Mouse (Mus musculus): ENCODE measurements around the gene Nipsnap2. TPM values are rescaled to one million over a fixed set of nuclear protein-coding genes. Genes with fewer than 3 reads are reported as not detected.
"Not testable (repeated sequence)": the region's sequence is repeated elsewhere in the genome, so short reads cannot be mapped to it uniquely, and the experiment has no call there.

Gene Nipsnap2
- polyA plus RNA-seq (2016; fragmentation: Nextera tagmentation; extraction: Ambion mirVana) = 140 and 220 TPM in 2 replicates

DNA sequence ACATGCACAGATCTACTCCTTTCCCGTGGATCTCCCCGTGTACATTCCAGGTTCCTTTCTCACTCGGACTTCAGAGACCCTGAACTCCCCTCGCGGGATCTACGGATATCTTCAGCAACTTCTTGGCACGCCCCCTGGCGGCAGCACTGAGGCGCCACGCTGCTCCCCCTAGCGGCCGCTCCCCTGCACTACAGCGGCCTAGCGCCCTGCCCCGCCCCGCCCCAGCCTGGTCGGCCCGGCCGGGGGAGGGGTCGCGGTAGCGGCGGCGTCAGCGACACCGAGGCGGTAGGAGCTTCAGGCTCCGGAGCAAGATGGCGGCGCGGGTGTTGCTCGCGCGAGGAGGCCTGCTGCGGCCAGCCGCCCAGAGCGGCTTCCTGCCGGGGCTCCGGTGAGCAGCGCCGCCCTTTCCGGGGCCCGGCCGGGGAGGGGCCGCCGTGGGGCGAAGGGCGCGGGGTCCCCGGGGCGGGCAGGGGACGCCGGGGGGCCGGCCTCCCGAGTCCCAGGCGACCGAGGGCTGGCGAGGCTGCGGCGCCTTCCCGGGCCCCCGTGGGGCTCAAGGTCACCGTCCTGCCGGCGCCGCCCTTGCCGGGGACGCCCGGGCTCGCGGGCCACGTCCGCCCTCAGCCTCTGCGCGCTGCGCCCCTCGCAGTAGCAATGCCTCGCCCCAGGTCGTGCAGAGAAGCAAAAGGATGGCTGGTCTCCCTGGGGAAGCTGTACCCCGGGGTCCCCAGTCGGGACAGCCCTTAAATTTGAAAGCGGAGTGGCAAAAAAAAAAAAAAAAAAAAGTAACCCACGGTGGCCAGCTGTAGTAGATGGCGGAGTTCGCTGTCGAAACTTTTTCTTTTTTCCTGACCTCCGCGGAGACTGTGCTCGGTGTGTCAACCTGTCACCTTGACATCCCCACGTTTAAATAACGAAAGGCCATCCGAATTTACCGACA lies at the start of gene Nipsnap2:
Gene Nipsnap2, plus strand, starts transcription at position 230 of the 940 bp plus-strand sequence.
- Histone ChIP-seq H3K4me3 (peak within 1 kb of the TSS; percentile 88), H3K9me3 (no peaks in the 10 kb centered on the region), H3K27me3 (ENCODE audit: insufficient read depth, poor library complexity, severe bottlenecking) (no peaks in the 10 kb centered on the region), H3K36me3 (peaks cover 1% of the 10 kb centered on the region; the same call in 1 of the 2 replicates), H3K4me1 (peaks cover 36% of the 10 kb centered on the region), H3K27ac (peak within 1 kb of the TSS; percentile 99)
- under 1% methylated on average over 76 of the region's 93 CpGs for WGBS
- DNase-seq (ENCODE audit: low spot score) = peak; percentile 94

GRCm38 (mm10) chr5:129685141-129685540 lies 39.7 kb upstream of the Nipsnap2 start:
- DNase-seq (ENCODE audit: low spot score); H3K27me3 ChIP-seq (ENCODE audit: insufficient read depth, poor library complexity, severe bottlenecking); H3K9me3 ChIP-seq; H3K27ac ChIP-seq; H3K4me3 ChIP-seq; H3K36me3 ChIP-seq; H3K4me1 ChIP-seq: not testable (repeated sequence)
- WGBS = 88% methylated on average over 5 of the region's 5 CpGs

GRCm38 (mm10) chr5:129687621-129688020 lies 37.2 kb upstream of the Nipsnap2 start:
- Histone ChIP-seq H3K27me3 (ENCODE audit: insufficient read depth, poor library complexity, severe bottlenecking) (no peaks in the 10 kb centered on the region), H3K4me1 (no peaks in the 10 kb centered on the region), H3K36me3 (no peaks in the 10 kb centered on the region), H3K9me3 (no peaks in the 10 kb centered on the region), H3K4me3 (no peak overlapping the region), H3K27ac (no peak overlapping the region)
- DNase-seq (ENCODE audit: low spot score) = no peak
- 74% methylated on average over 7 of the region's 7 CpGs for WGBS

DNA sequence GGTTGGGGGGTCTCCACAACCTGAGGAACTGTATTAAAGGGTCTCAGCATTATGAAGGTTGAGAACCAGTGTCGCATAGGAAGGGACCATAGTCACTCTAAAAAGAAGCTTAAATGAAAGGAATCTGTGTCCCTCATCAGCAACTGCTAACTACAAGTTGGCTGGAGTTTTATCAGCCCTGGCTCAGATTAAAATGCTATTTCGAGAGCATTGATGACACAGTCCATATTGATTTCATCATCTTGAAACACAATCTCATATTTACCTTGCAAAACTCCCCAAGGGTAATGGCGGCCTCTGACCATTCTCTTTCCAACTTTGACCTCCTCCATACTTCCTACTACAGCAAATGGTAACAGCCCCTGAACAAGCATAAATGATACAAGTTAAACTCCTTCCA lies 34.3 kb upstream of the Nipsnap2 start:
- no peak overlapping the region for H3K4me3 ChIP-seq
- H3K36me3 ChIP-seq = no peaks in the 10 kb centered on the region
- H3K27ac ChIP-seq = no peak overlapping the region
- no peaks in the 10 kb centered on the region for H3K9me3 ChIP-seq
- WGBS = 80% methylated on average over 3 of the region's 3 CpGs
- DNase-seq (ENCODE audit: low spot score) = no peak
- H3K27me3 ChIP-seq (ENCODE audit: insufficient read depth, poor library complexity, severe bottlenecking) = no peaks in the 10 kb centered on the region
- H3K4me1 ChIP-seq = no peaks in the 10 kb centered on the region

- H3K4me3 ChIP-seq = no peak overlapping the region
- 33% methylated on average over 2 of the region's 2 CpGs for WGBS
- H3K27me3 ChIP-seq (ENCODE audit: insufficient read depth, poor library complexity, severe bottlenecking) = no peaks in the 10 kb centered on the region
- H3K4me1 ChIP-seq = no peaks in the 10 kb centered on the region
- no peak overlapping the region for H3K27ac ChIP-seq
- no peak for DNase-seq (ENCODE audit: low spot score)
- H3K9me3 ChIP-seq = no peaks in the 10 kb centered on the region
- H3K36me3 ChIP-seq = no peaks in the 10 kb centered on the region
Measured at GRCm38 (mm10) chr5:129700506-129700905, 24.4 kb upstream of the Nipsnap2 start.

DNA sequence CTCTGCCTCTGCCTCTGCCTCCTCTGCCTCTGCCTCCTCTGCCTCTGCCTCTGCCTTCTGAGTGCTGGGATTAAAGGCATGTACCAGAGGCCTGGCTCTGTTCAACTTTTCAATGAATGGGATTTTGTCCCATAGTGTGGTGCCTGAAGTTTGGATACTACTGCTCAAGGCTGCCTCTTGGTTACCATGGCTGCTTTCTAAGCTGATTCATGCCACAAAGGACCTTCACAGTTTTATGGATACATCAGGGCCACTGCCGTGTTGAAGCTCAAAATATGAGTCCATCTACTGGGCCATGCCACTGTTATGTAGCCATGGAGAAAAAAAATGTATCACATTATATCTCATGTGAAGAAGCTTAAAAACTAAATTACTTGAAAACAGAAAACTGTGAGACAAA lies 23.2 kb upstream of the Nipsnap2 start:
- no peaks in the 10 kb centered on the region for H3K27me3 ChIP-seq (ENCODE audit: insufficient read depth, poor library complexity, severe bottlenecking)

DNA sequence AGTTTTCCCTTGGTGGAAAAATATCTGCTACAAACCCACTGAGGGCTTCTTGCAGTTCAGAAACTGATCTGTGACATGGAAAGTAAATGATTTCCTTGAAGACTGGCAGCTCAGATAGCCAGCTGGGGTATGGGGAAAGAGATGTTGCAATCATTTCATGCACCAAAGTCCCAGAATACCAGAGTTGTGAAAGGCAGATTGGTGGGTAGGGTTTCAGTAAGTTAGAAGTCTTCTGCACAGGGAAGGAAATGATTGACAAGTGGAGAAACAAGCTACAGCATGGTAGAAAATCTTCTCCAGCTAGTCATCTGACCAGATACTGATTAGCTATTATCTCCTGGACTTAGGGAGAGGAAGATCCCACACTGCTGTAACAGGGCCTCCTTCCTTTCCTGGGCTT lies 21.5 kb upstream of the Nipsnap2 start:
- no peaks in the 10 kb centered on the region for H3K9me3 ChIP-seq
- H3K27me3 ChIP-seq (ENCODE audit: insufficient read depth, poor library complexity, severe bottlenecking) = no peaks in the 10 kb centered on the region
- H3K4me1 ChIP-seq = no peaks in the 10 kb centered on the region
- no peaks in the 10 kb centered on the region for H3K36me3 ChIP-seq
- no peak for DNase-seq (ENCODE audit: low spot score)
- no peak overlapping the region for H3K4me3 ChIP-seq
- no peak overlapping the region for H3K27ac ChIP-seq

More for the DNA sequence above, 23.2 kb upstream of the Nipsnap2 start:
- H3K27ac ChIP-seq = no peak overlapping the region
- H3K9me3 ChIP-seq = no peaks in the 10 kb centered on the region
- no peak overlapping the region for H3K4me3 ChIP-seq
- H3K36me3 ChIP-seq = no peaks in the 10 kb centered on the region
- no peak for DNase-seq (ENCODE audit: low spot score)
- 84% methylated on average over 1 of the region's 1 CpGs for WGBS
- no peaks in the 10 kb centered on the region for H3K4me1 ChIP-seq

DNA sequence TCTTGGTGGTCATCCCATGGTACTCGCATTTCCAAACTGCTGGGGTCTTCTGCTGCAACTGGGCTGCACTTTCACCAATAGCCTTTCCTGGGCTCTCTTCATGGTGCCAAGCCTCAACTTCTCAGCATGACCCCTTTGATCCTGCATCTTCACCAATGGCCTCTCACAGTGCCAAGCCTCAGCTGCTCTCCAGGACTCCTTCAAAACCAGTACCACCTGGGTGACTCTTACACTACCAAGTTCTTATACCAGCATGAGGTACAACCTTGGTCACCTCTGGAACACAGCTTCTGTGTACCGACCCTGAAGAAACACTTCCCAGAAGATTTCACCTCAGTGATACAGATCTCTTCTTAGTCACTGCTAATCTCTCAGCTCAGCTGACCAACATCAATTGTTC lies 16.5 kb upstream of the Nipsnap2 start, which contains the start of gene Sept14:
Gene Sept14, minus strand, starts transcription at position 101 of the 400 bp plus-strand sequence.
- no peak within 1 kb of the TSS for H3K27ac ChIP-seq
- no peaks in the 10 kb centered on the region for H3K27me3 ChIP-seq (ENCODE audit: insufficient read depth, poor library complexity, severe bottlenecking)
- WGBS = 52% methylated on average over 2 of the region's 2 CpGs
- no peaks in the 10 kb centered on the region for H3K9me3 ChIP-seq
- no peaks in the 10 kb centered on the region for H3K36me3 ChIP-seq
- no peak for DNase-seq (ENCODE audit: low spot score)
- H3K4me1 ChIP-seq = no peaks in the 10 kb centered on the region
- no peak within 1 kb of the TSS for H3K4me3 ChIP-seq

DNA sequence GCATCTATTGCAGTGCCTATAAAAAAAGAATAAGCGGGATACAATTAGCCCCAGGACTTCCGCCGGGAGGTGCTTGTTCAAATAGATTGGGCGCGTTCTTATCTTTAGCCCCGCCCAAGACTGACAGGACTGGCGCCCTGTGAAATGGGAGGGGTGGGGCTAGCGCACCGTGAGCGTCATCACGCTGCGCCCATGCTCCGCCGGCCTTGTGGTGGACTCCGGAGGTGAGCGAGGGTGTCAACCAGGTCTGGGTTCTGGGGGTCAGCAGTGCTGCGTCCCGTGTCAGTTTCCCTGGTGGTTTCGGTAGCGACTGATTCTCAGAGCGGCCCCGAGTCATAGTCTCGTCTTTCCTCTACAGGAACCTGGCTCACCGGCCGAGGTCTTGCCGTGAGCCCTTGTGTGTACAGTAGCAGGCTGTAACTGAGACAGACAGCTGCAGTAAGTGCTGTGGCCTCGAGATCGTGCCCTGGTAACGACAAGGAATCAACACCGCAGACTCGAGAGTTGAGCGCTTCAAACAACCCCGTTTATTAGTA lies 9.5 kb upstream of the Nipsnap2 start, which contains the start of gene Mrps17:
Gene Mrps17, plus strand, starts transcription at position 172 of the 536 bp plus-strand sequence.
- Histone ChIP-seq H3K36me3 (peaks cover 39% of the 10 kb centered on the region), H3K27me3 (ENCODE audit: insufficient read depth, poor library complexity, severe bottlenecking) (no peaks in the 10 kb centered on the region), H3K4me3 (peak within 1 kb of the TSS; percentile 91), H3K9me3 (no peaks in the 10 kb centered on the region), H3K4me1 (peaks cover 9% of the 10 kb centered on the region; the same call in 1 of the 2 replicates), H3K27ac (peak within 1 kb of the TSS; percentile 90)
- peak; percentile 98 for DNase-seq (ENCODE audit: low spot score)
- under 1% methylated on average over 33 of the region's 33 CpGs for WGBS

DNA sequence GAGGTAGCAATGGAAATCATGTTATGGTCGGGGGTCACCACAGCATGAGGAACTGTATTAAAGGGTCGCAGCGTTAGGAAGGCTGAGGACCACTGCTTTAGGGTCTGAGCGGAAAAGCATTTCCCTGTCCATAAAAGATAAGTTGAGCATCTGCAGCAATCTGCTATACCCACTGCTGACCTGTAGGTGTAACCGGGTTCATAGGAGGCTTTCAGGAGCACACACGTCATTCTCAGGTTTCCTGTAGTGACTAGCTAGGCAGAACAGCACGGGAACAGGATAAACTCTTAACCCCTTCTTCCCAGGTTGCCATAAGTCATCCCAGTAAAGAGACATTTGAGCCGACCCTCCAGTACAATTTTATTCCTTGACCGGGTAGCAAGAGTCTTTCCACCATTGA lies 7.8 kb upstream of the Nipsnap2 start:
- H3K27ac ChIP-seq = no peak overlapping the region
- peaks cover 9% of the 10 kb centered on the region; the same call in 1 of the 2 replicates for H3K4me1 ChIP-seq
- no peak for DNase-seq (ENCODE audit: low spot score)
- peaks cover 39% of the 10 kb centered on the region for H3K36me3 ChIP-seq
- H3K9me3 ChIP-seq = no peaks in the 10 kb centered on the region
- no peaks in the 10 kb centered on the region for H3K27me3 ChIP-seq (ENCODE audit: insufficient read depth, poor library complexity, severe bottlenecking)
- 82% methylated on average over 9 of the region's 9 CpGs for WGBS
- no peak overlapping the region for H3K4me3 ChIP-seq

GRCm38 (mm10) chr5:129720176-129720575 lies 4.7 kb upstream of the Nipsnap2 start:
- Histone ChIP-seq H3K27me3 (ENCODE audit: insufficient read depth, poor library complexity, severe bottlenecking) (no peaks in the 10 kb centered on the region), H3K4me3 (no peak overlapping the region), H3K36me3 (peaks cover 39% of the 10 kb centered on the region), H3K27ac (no peak overlapping the region), H3K9me3 (no peaks in the 10 kb centered on the region), H3K4me1 (peaks cover 9% of the 10 kb centered on the region)
- WGBS = 86% methylated on average over 3 of the region's 3 CpGs
- no peak for DNase-seq (ENCODE audit: low spot score)

- peak overlapping the region; percentile 99 for H3K27ac ChIP-seq
- 52% methylated on average over 4 of the region's 4 CpGs for WGBS
- no peak for DNase-seq (ENCODE audit: low spot score)
Measured at GRCm38 (mm10) chr5:129724268-129724667, 595 bp upstream of the Nipsnap2 start.

GRCm38 (mm10) chr5:129725774-129726392 lies 1.0 kb downstream of the Nipsnap2 start:
- no peak for DNase-seq (ENCODE audit: low spot score)
- Histone ChIP-seq H3K4me3 (peak overlapping the region; percentile 88), H3K27ac (peak overlapping the region; percentile 99), H3K36me3 (no peaks in the 10 kb centered on the region), H3K4me1 (peaks cover 44% of the 10 kb centered on the region), H3K9me3 (no peaks in the 10 kb centered on the region), H3K27me3 (ENCODE audit: insufficient read depth, poor library complexity, severe bottlenecking) (no peaks in the 10 kb centered on the region)
- 16% methylated on average over 7 of the region's 7 CpGs for WGBS

More at GRCm38 (mm10) chr5:129724268-129724667, 595 bp upstream of the Nipsnap2 start:
- Histone ChIP-seq H3K9me3 (no peaks in the 10 kb centered on the region), H3K4me1 (peaks cover 27% of the 10 kb centered on the region), H3K4me3 (peak overlapping the region; percentile 88), H3K27me3 (ENCODE audit: insufficient read depth, poor library complexity, severe bottlenecking) (no peaks in the 10 kb centered on the region), H3K36me3 (peaks cover 10% of the 10 kb centered on the region)

All from heart, embryonic 10.5 days (tissue).